Mouse (Mus musculus): ENCODE data around the gene Sdc1.

Sdc1 gene

DNA sequence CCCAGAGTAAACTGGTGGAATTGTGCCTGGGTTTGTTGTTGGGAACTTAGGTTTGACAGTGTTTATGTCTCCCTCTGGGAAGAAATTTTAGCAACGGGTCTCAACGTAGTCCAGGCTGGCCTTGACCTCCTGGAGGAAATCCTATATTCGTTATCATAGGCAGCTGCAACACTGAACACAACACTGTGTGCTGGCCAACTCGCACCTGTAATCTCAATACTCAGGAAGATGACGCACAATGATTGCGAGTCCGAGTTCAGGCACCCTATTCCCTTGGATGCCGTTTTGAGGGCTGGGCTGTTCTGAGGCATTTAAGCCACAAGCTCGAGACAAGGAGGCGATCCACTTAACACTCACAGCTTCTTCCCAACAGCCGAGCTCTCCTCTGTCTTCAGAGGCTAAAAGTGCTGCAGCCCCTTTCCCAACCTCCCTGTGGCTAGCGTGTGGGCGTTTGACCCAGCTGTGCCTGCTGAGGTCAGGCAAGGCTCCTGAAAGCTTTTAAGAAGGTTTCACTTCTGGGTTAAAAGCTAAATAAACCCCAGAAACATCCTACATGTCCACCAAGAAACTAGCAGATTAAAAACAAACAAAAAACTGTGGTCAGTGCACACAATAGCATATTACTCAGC, 58.0 kb downstream of the Sdc1 start:
- no peak for DNase-seq

- DNase-seq = no peak
Observed at GRCm38 (mm10) chr12:8829661-8830040, 58.5 kb downstream of the Sdc1 start.

GRCm38 (mm10) chr12:8830967-8831635, 60.0 kb downstream of the Sdc1 start:
- no peak for DNase-seq

- DNase-seq = no peak
Observed at GRCm38 (mm10) chr12:8831710-8832109, 60.6 kb downstream of the Sdc1 start.

- no peak for DNase-seq
Observed at GRCm38 (mm10) chr12:8840782-8841325, 69.7 kb downstream of the Sdc1 start.

GRCm38 (mm10) chr12:8842725-8843124, 71.6 kb downstream of the Sdc1 start:
- no peak for DNase-seq
